Mouse (Mus musculus): Measurements from ENCODE around the gene Olfr985.

- TF ChIP-seq CTCF (IDR thresholded peaks at IDR 0.05; ENCODE audit: low read depth) = no peak
- no peak for TF ChIP-seq EP300 (IDR thresholded peaks at IDR 0.05; ENCODE audit: low read depth)
Observed at GRCm38 (mm10) chr9:40117287-40117659, 12.7 kb downstream of the Olfr985 start.
